Mouse (Mus musculus) heart, embryonic 14.5 days (tissue): Measurements from ENCODE around the gene Heatr5a. TPM values are rescaled to one million over a fixed set of nuclear protein-coding genes. Genes with fewer than 3 reads are reported as not detected.
A peak's percentile ranks its signal among the peaks of the same experiment; 100 is the strongest.

Experiments
- ATAC-seq: fragments of 200-750 bp; cut with Nextera tagmentation; 2 replicates; pipeline ENCODE4 v1.8.0; 2017; ENCODE audit warnings: low read depth, moderate TSS enrichment; ENCODE audit not compliant: insufficient number of reproducible peaks, insufficient read depth, low FRiP score
- H3K27ac ChIP-seq, 2 experiments: fragments of 200-500 bp in 1 of 2; fragments of 300-500 bp in 1 of 2; sonication (generic) in 1 of 2; replicated peaks in 1 of 2; 2 replicates each; pipeline ENCODE4 v1.5.1; 2012 to 2014; ENCODE audit warnings: low read depth in 2 of 2, low read length in 2 of 2, control low read depth in 1 of 2, mild to moderate bottlenecking in 1 of 2, mixed read lengths in 1 of 2; ENCODE audit not compliant: control insufficient read depth in 1 of 2, insufficient read depth in 1 of 2
- H3K27me3 ChIP-seq: fragments of 300-500 bp; sonication (generic); 2 replicates; pipeline ENCODE4 v1.6.1; 2014; ENCODE audit warnings: mild to moderate bottlenecking, low read length, control low read depth; ENCODE audit not compliant: control insufficient read depth, insufficient read depth
- H3K36me3 ChIP-seq: fragments of 300-500 bp; sonication (generic); 2 replicates; pipeline ENCODE4 v1.6.1; 2014; ENCODE audit warnings: mild to moderate bottlenecking, control low read depth, low read length, mixed read lengths; ENCODE audit not compliant: control insufficient read depth, insufficient read depth
- H3K4me1 ChIP-seq, 2 experiments: fragments of 200-500 bp in 1 of 2; fragments of 300-500 bp in 1 of 2; sonication (generic) in 1 of 2; 2 replicates each; pipeline ENCODE4 v1.6.1; 2012 to 2014; ENCODE audit warnings: low read length in 2 of 2, control low read depth in 1 of 2, mixed read lengths in 1 of 2; ENCODE audit not compliant: control insufficient read depth in 2 of 2, insufficient read depth in 2 of 2
- H3K4me2 ChIP-seq: fragments of 300-500 bp; sonication (generic); 2 replicates; pipeline ENCODE4 v1.6.1; 2014; ENCODE audit warnings: mild to moderate bottlenecking, low read length
- H3K4me3 ChIP-seq, 2 experiments: fragments of 200-500 bp in 1 of 2; fragments of 300-500 bp in 1 of 2; sonication (generic) in 1 of 2; 2 replicates each; pipeline ENCODE4 v1.5.1; 2012 to 2014; ENCODE audit warnings: low read length in 2 of 2, mild to moderate bottlenecking in 2 of 2, control low read depth in 1 of 2, low read depth in 1 of 2, moderate library complexity in 1 of 2; ENCODE audit not compliant: control insufficient read depth in 1 of 2, insufficient read depth in 1 of 2
- H3K9ac ChIP-seq: fragments of 300-500 bp; sonication (generic); 2 replicates; pipeline ENCODE4 v1.6.1; 2014; ENCODE audit warnings: mild to moderate bottlenecking, low read length
- H3K9me3 ChIP-seq: fragments of 300-500 bp; sonication (generic); 2 replicates; pipeline ENCODE4 v1.6.1; 2016; ENCODE audit warnings: low read length, control low read depth; ENCODE audit not compliant: control insufficient read depth
- WGBS: fragments of 180-500 bp; shearing (Covaris S2); extraction: QIAGEN DNeasy Blood & Tissue Kit; methylation state at CpG from one replicate; pipeline ENCODE4 v1.1.7; 2014; 5-methylcytosine and 5-hydroxymethylcytosine counted together
- polyA plus RNA-seq: library from polyadenylated mRNA; unstranded; fragments of >200 nt; fragmentation: Nextera tagmentation; extraction: Ambion mirVana; gene quantifications from 2 replicates; pipeline ENCODE4 v1.2.1, GENCODE M21; 2014

Heatr5a gene
- polyA plus RNA-seq, 1 experiment from 2014 or later = 10.3 TPM

DNA sequence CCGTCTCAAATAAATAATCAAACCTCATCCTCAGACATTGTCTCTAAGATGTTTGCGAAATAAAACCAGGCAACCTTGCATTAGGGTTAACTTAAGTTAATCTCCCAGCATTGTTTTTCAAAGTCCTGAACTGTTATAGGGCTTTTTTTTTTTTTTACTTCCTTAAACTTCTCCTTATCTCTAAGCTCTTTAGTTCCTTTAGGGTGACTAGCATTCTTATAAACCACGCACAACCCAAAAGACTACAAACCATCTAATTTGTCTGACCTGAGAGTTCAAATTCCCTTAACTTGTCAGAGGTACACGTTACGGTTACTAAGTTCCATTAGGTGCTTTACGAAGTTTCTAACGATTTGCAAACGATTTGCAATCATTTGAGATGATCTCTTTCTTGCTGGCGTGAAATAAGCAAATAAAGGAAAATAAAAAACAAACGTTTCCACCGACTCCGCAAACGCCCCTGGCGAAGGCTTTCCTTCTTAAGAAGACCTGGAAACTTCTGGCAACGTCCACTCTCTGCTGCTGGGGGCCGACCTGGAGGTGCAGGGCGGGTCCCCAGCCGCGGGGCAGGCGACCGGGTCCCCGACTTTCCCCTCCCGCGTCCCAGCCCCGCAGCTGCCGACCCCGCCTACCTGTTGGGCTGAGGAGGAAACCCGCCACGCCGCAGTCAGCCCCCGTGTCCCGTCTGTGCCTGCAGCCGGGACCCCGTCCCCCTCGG, 610 bp downstream of the Heatr5a start:
- Histone ChIP-seq H3K9ac (peak overlapping the region; percentile 94), H3K27me3 (no peaks in the 10 kb centered on the region), H3K9me3 (0 out of 2 replicates have a peak, but pooled peaks cover 2% of the 10 kb centered on the region), H3K36me3 (no peaks in the 10 kb centered on the region), H3K27ac (peak overlapping the region; percentile 60 to 93), H3K4me2 (peak overlapping the region; percentile 79), H3K4me1 (peaks cover 2 to 11% of the 10 kb centered on the region in 2 experiments), H3K4me3 (peak overlapping the region; percentile 59 to 99)
- WGBS = under 1% methylated on average over 34 of the region's 35 CpGs
- ATAC-seq = peak; percentile 64

DNA sequence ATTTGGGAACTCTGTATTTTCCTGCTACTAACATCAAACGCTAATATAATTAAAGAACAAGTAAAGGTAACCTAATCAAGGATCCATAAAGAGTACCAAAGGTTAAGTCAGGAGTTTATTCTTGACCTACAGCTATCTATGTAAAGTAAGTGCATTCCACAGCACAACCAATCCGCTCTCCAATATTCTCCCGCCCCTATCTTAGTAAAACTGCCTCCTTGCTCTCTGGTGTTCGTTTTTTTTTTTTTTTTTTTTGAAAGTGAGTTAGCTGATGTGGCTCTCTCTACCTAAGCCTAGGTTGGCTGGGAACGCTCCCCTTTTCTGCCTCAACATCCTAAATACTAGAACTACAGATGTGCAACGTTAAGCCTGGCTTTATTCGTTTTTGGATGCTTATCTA, 1.2 kb downstream of the Heatr5a start:
- Histone ChIP-seq H3K9ac (peak overlapping the region; percentile 94), H3K4me2 (peak overlapping the region; percentile 79), H3K36me3 (no peaks in the 10 kb centered on the region), H3K4me1 (peaks cover 2 to 11% of the 10 kb centered on the region in 2 experiments), H3K27ac (no peak overlapping the region), H3K27me3 (no peaks in the 10 kb centered on the region), H3K4me3 (peak overlapping the region; percentile 3 to 99; a peak in 3 of 4 replicates), H3K9me3 (0 out of 2 replicates have a peak, but pooled peaks cover 2% of the 10 kb centered on the region)
- 8% methylated on average over 7 of the region's 7 CpGs for WGBS
- ATAC-seq = no peak

DNA sequence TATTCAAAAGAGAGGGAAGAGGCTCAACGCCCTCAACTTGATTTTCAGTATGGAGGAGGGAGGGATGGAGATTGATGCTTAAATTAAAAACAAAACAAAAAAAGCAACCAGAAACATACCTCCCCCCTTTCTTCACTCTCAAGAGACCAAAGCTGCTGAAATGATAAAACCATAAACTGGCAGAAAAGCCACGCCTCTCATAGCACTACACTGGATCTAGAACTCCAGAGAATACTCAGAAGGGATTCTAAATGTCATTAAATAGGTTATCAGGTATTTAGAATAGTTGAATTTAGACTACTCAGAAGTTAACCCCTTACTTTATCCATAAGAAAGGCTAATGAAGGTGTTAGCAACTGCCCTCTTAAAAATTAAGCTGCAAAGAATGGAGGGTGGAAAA, 2.0 kb downstream of the Heatr5a start:
- peaks cover 2 to 11% of the 10 kb centered on the region in 2 experiments for H3K4me1 ChIP-seq

DNA sequence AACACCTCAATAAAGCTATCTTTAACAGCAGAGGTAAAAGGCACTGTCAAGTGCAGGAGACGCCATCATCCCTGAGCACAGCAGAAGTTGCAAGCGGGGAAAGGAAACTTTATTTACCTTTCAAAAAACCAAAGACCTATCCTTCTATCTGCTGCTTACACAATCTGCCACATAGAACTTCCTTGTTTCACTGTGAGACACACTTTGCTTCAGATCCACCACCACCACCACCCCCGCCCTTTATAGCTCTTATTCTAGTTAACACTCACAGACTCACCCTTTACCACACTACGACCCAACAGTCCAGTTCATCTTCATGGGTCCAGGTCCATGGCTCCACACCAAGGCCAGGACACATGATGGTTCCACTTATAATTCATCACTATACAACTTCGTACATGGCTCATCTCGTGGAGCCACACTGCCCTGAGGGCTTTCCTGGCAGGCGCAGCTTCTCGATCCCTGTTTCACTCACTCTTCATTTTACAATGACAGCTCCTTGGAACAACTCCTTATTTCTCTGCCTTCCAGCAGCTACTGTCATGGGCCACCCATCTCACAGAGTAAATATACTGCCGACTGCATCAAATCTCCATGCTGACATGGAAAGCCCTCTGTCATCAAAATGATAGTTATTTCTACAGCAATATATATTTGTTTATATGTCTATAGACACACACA, 3.1 kb downstream of the Heatr5a start:
- H3K9ac ChIP-seq = no peak overlapping the region
- H3K27me3 ChIP-seq = no peaks in the 10 kb centered on the region
- 88% methylated on average over 9 of the region's 9 CpGs for WGBS
- no peaks in the 10 kb centered on the region for H3K36me3 ChIP-seq
- no peak overlapping the region for H3K4me3 ChIP-seq
- no peak overlapping the region for H3K27ac ChIP-seq
- no peak for ATAC-seq
- no peak overlapping the region for H3K4me2 ChIP-seq
- 0 out of 2 replicates have a peak, but pooled peaks cover 2% of the 10 kb centered on the region for H3K9me3 ChIP-seq
- peaks cover 2 to 11% of the 10 kb centered on the region in 2 experiments for H3K4me1 ChIP-seq

More for the DNA sequence above, 2.0 kb downstream of the Heatr5a start:
- WGBS = 77% methylated on average over 2 of the region's 2 CpGs
- no peak for ATAC-seq
- Histone ChIP-seq H3K4me3 (no peak overlapping the region), H3K9ac (no peak overlapping the region), H3K4me2 (no peak overlapping the region; the same call in 1 of the 2 replicates), H3K36me3 (no peaks in the 10 kb centered on the region), H3K27ac (no peak overlapping the region), H3K27me3 (no peaks in the 10 kb centered on the region), H3K9me3 (0 out of 2 replicates have a peak, but pooled peaks cover 2% of the 10 kb centered on the region)

DNA sequence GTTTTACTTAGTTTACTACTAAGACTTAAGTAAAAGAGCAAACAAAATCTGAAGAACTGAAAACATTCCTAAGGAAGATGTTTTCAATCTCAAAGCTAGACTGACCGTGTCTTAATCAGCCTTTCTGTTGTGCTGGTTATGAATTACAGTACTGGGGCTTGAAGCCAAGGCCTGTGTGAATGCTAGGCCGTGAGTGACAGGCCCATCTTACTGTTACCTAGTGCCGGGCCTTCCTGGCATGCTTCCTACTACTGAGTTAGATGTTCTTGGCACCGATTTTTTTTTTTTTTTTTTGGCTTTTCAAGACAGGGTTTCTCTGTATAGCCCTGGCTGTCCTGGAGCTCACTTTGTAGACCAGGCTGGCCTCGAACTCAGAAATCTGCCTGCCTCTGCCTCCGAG, 13.5 kb downstream of the Heatr5a start:
- Histone ChIP-seq H3K4me3 (no peak overlapping the region), H3K9ac (no peak overlapping the region), H3K27ac (no peak overlapping the region), H3K9me3 (no peaks in the 10 kb centered on the region), H3K36me3 (peaks cover 77% of the 10 kb centered on the region), H3K4me1 (no peaks in the 10 kb centered on the region), H3K27me3 (no peaks in the 10 kb centered on the region), H3K4me2 (no peak overlapping the region)
- WGBS = 82% methylated on average over 6 of the region's 6 CpGs
- ATAC-seq = no peak

DNA sequence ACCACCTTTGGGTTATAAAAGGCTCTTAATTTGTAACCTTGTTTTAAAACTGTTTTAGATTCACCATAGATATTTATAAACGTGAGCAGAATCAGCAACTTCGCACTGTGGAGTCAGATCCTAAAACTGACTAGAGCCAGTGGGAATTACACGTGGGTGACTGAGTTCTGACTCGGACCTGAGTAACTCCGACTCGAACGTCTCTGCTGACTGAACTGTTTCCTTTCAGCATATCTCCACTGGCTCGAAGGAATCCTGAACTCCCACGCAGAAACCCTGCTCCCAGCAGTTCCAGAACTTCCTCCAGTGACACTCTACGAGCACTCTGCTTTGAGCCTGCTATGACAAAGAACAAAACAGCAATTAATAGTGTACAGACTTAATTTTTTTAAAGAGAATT, 18.8 kb downstream of the Heatr5a start:
- Histone ChIP-seq H3K9me3 (no peaks in the 10 kb centered on the region), H3K4me1 (no peaks in the 10 kb centered on the region), H3K27me3 (no peaks in the 10 kb centered on the region), H3K36me3 (peaks cover 87% of the 10 kb centered on the region), H3K4me3 (no peak overlapping the region), H3K27ac (no peak overlapping the region), H3K9ac (no peak overlapping the region), H3K4me2 (no peak overlapping the region)
- no peak for ATAC-seq
- 63% methylated on average over 10 of the region's 10 CpGs for WGBS

DNA sequence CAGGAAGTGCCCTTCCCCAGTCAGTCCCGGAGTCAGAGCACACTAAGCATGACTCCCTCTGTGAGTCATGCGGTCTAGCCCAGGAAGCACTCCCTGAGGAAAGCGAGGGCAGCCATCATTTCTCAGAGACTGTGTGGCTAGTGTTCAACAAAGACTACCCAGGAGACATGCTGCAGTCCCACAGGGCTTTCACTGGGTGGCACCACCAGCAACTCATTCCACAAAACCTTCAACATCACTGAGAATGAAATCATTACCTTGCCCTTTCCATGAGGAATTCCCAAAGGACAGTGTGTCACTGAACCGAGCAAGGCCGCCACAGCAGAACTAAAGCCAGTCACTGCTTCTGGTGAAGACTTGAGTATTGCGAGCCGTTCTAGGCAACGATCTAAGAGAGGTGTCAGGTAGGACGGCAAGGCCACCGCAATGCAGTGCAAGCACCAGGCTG, 23.6 kb downstream of the Heatr5a start:
- 71% methylated on average over 10 of the region's 10 CpGs for WGBS
- H3K4me1 ChIP-seq = no peaks in the 10 kb centered on the region
- peaks cover 82% of the 10 kb centered on the region for H3K36me3 ChIP-seq
- H3K27ac ChIP-seq = no peak overlapping the region
- H3K9me3 ChIP-seq = no peaks in the 10 kb centered on the region
- H3K4me2 ChIP-seq = no peak overlapping the region
- H3K4me3 ChIP-seq = no peak overlapping the region
- H3K27me3 ChIP-seq = no peaks in the 10 kb centered on the region
- H3K9ac ChIP-seq = no peak overlapping the region
- ATAC-seq = no peak
